Mouse (Mus musculus) hindbrain, embryonic 10.5 days (tissue): ENCODE measurements around the gene Ccl1. TPM values are rescaled to one million over a fixed set of nuclear protein-coding genes. Genes with fewer than 3 reads are reported as not detected.

Experiments
- DNase-seq: peaks from one replicate; pipeline ENCODE4 v3.0.0-alpha.2; 2017; ENCODE audit warnings: low spot score
- H3K27ac ChIP-seq: fragments of 300-500 bp; sonication (generic); 2 replicates; pipeline ENCODE4 v1.5.1; 2016; ENCODE audit warnings: mild to moderate bottlenecking, moderate library complexity
- H3K27me3 ChIP-seq: fragments of 300-500 bp; sonication (generic); 2 replicates; pipeline ENCODE4 v1.6.1; 2016; ENCODE audit warnings: mild to moderate bottlenecking; ENCODE audit not compliant: poor library complexity, insufficient read depth, severe bottlenecking
- H3K36me3 ChIP-seq: fragments of 300-500 bp; sonication (generic); 2 replicates; pipeline ENCODE4 v1.6.1; 2016; ENCODE audit warnings: mild to moderate bottlenecking, moderate library complexity
- H3K4me1 ChIP-seq: fragments of 300-500 bp; sonication (generic); replicated peaks from 2 replicates; pipeline ENCODE4 v1.6.1; 2016; ENCODE audit warnings: mild to moderate bottlenecking
- H3K4me3 ChIP-seq: fragments of 300-500 bp; sonication (generic); 2 replicates; pipeline ENCODE4 v1.5.1; 2016; ENCODE audit warnings: mild to moderate bottlenecking, moderate library complexity
- H3K9me3 ChIP-seq: fragments of 300-500 bp; sonication (generic); 2 replicates; pipeline ENCODE4 v1.6.1; 2016; ENCODE audit warnings: mild to moderate bottlenecking, moderate library complexity
- WGBS: fragments of 180-500 bp; shearing (Covaris S2); methylation state at CpG from one replicate; pipeline ENCODE4 v1.1.7; 2016; 5-methylcytosine and 5-hydroxymethylcytosine counted together
- polyA plus RNA-seq: library from polyadenylated mRNA; unstranded; fragments of >200 nt; fragmentation: Nextera tagmentation; extraction: Ambion mirVana; gene quantifications from 2 replicates; pipeline ENCODE4 v1.2.1, GENCODE M21; 2016

The Ccl1 gene
- not detected in 2 replicates for polyA plus RNA-seq

- WGBS: 80% methylated on average over 4 of the region's 4 CpGs
- Histone ChIP-seq H3K27me3 (peaks cover 3% of the 10 kb centered on the region; the same call in 1 of the 2 replicates), H3K27ac (no peak within 1 kb of the TSS), H3K4me1 (peaks cover 5% of the 10 kb centered on the region; the same call in 1 of the 2 replicates), H3K36me3 (no peaks in the 10 kb centered on the region), H3K9me3 (no peaks in the 10 kb centered on the region), H3K4me3 (no peak within 1 kb of the TSS)
- DNase-seq: no peak
Measured at GRCm38 (mm10) chr11:82305590-82305989, at the start of gene Ccl1. Ccl1 (minus strand) TSS chr11:82305690.

GRCm38 (mm10) chr11:82351039-82351438 is 45.5 kb upstream of the Ccl1 start:
- Histone ChIP-seq H3K27ac (no peak overlapping the region), H3K4me1 (peaks cover 3% of the 10 kb centered on the region; the same call in 1 of the 2 replicates), H3K9me3 (no peaks in the 10 kb centered on the region), H3K4me3 (no peak overlapping the region), H3K27me3 (no peaks in the 10 kb centered on the region), H3K36me3 (no peaks in the 10 kb centered on the region)
- DNase-seq: no peak
- WGBS: 88% methylated on average over 10 of the region's 10 CpGs

GRCm38 (mm10) chr11:82340900-82341299 is 35.4 kb upstream of the Ccl1 start:
- Histone ChIP-seq H3K4me1 (peaks cover 24% of the 10 kb centered on the region), H3K27me3 (no peaks in the 10 kb centered on the region), H3K4me3 (no peak overlapping the region), H3K27ac (no peak overlapping the region), H3K9me3 (no peaks in the 10 kb centered on the region), H3K36me3 (no peaks in the 10 kb centered on the region)
- WGBS: 79% methylated on average over 2 of the region's 2 CpGs
- DNase-seq: no peak

GRCm38 (mm10) chr11:82340416-82340815 is 34.9 kb upstream of the Ccl1 start:
- Histone ChIP-seq H3K36me3 (no peaks in the 10 kb centered on the region), H3K4me1 (peaks cover 19% of the 10 kb centered on the region), H3K9me3 (no peaks in the 10 kb centered on the region), H3K27ac (peak overlapping the region; percentile 50; the same call in 1 of the 2 replicates), H3K4me3 (no peak overlapping the region), H3K27me3 (no peaks in the 10 kb centered on the region)
- no peak for DNase-seq
- 51% methylated on average over 6 of the region's 6 CpGs for WGBS

- Histone ChIP-seq H3K27me3 (no peaks in the 10 kb centered on the region), H3K36me3 (no peaks in the 10 kb centered on the region), H3K4me3 (no peak overlapping the region), H3K27ac (peak overlapping the region; percentile 50; the same call in 1 of the 2 replicates), H3K9me3 (no peaks in the 10 kb centered on the region), H3K4me1 (peaks cover 17% of the 10 kb centered on the region)
- DNase-seq: peak; percentile 10
- 28% methylated on average over 7 of the region's 7 CpGs for WGBS
Measured at GRCm38 (mm10) chr11:82339921-82340401, 34.5 kb upstream of the Ccl1 start.

GRCm38 (mm10) chr11:82313153-82313552 is 7.7 kb upstream of the Ccl1 start:
- WGBS: 53% methylated on average over 7 of the region's 7 CpGs
- no peak overlapping the region for H3K27ac ChIP-seq
- DNase-seq: peak; percentile 38
- 0 out of 2 replicates have a peak, but pooled peaks cover 3% of the 10 kb centered on the region for H3K27me3 ChIP-seq
- H3K36me3 ChIP-seq: no peaks in the 10 kb centered on the region
- no peak overlapping the region for H3K4me3 ChIP-seq
- peaks cover 7% of the 10 kb centered on the region; the same call in 1 of the 2 replicates for H3K4me1 ChIP-seq
- H3K9me3 ChIP-seq: no peaks in the 10 kb centered on the region

- Histone ChIP-seq H3K4me3 (no peak overlapping the region; the same call in 1 of the 2 replicates), H3K4me1 (peaks cover 5% of the 10 kb centered on the region; the same call in 1 of the 2 replicates), H3K36me3 (no peaks in the 10 kb centered on the region), H3K27ac (peak overlapping the region; percentile 18; the same call in 1 of the 2 replicates), H3K9me3 (no peaks in the 10 kb centered on the region), H3K27me3 (peaks cover 3% of the 10 kb centered on the region; the same call in 1 of the 2 replicates)
- WGBS: 28% methylated on average over 12 of the region's 12 CpGs
- DNase-seq: no peak
Measured at GRCm38 (mm10) chr11:82310336-82311045, 5.0 kb upstream of the Ccl1 start.

- DNase-seq: no peak
- H3K9me3 ChIP-seq: no peaks in the 10 kb centered on the region
- H3K4me1 ChIP-seq: peaks cover 6% of the 10 kb centered on the region; the same call in 1 of the 2 replicates
- 81% methylated on average over 4 of the region's 4 CpGs for WGBS
- H3K36me3 ChIP-seq: no peaks in the 10 kb centered on the region
- H3K27me3 ChIP-seq: no peaks in the 10 kb centered on the region
- no peak overlapping the region for H3K27ac ChIP-seq
- no peak overlapping the region for H3K4me3 ChIP-seq
Measured at GRCm38 (mm10) chr11:82297895-82298294, 7.6 kb downstream of the Ccl1 start.

- Histone ChIP-seq H3K27ac (no peak overlapping the region), H3K36me3 (no peaks in the 10 kb centered on the region), H3K9me3 (no peaks in the 10 kb centered on the region), H3K4me1 (peaks cover 6% of the 10 kb centered on the region; the same call in 1 of the 2 replicates), H3K4me3 (no peak overlapping the region), H3K27me3 (no peaks in the 10 kb centered on the region)
- no peak for DNase-seq
Measured at GRCm38 (mm10) chr11:82290841-82291240, 14.6 kb downstream of the Ccl1 start.

GRCm38 (mm10) chr11:82274149-82274812 is 31.2 kb downstream of the Ccl1 start:
- Histone ChIP-seq H3K9me3 (no peaks in the 10 kb centered on the region), H3K4me1 (peaks cover 10% of the 10 kb centered on the region; the same call in 1 of the 2 replicates), H3K36me3 (no peaks in the 10 kb centered on the region), H3K27ac (no peak overlapping the region), H3K4me3 (no peak overlapping the region), H3K27me3 (no peaks in the 10 kb centered on the region)
- no peak for DNase-seq
- 84% methylated on average over 8 of the region's 8 CpGs for WGBS

- H3K9me3 ChIP-seq: no peaks in the 10 kb centered on the region
- no peak for DNase-seq
- H3K4me1 ChIP-seq: peaks cover 30% of the 10 kb centered on the region
- 57% methylated on average over 4 of the region's 4 CpGs for WGBS
- peaks cover 33% of the 10 kb centered on the region for H3K27me3 ChIP-seq
- no peak overlapping the region for H3K27ac ChIP-seq
- H3K36me3 ChIP-seq: no peaks in the 10 kb centered on the region
- no peak overlapping the region for H3K4me3 ChIP-seq
Measured at GRCm38 (mm10) chr11:82259131-82259530, 46.4 kb downstream of the Ccl1 start.

- H3K9me3 ChIP-seq: no peaks in the 10 kb centered on the region
- 41% methylated on average over 4 of the region's 4 CpGs for WGBS
- no peak overlapping the region for H3K27ac ChIP-seq
- H3K4me1 ChIP-seq: peaks cover 33% of the 10 kb centered on the region
- no peak overlapping the region for H3K4me3 ChIP-seq
- H3K36me3 ChIP-seq: no peaks in the 10 kb centered on the region
- H3K27me3 ChIP-seq: peaks cover 50% of the 10 kb centered on the region
- DNase-seq: peak; percentile 47
Measured at GRCm38 (mm10) chr11:82255601-82256000, 49.9 kb downstream of the Ccl1 start.

GRCm38 (mm10) chr11:82253421-82253820 is 52.1 kb downstream of the Ccl1 start:
- H3K4me1 ChIP-seq: peaks cover 22% of the 10 kb centered on the region
- 67% methylated on average over 4 of the region's 4 CpGs for WGBS
- no peak for DNase-seq
- no peaks in the 10 kb centered on the region for H3K9me3 ChIP-seq
- peaks cover 46% of the 10 kb centered on the region for H3K27me3 ChIP-seq
- no peaks in the 10 kb centered on the region for H3K36me3 ChIP-seq
- no peak overlapping the region for H3K4me3 ChIP-seq
- no peak overlapping the region for H3K27ac ChIP-seq
